Mouse (Mus musculus) heart, postnatal 10 days (tissue): Measurements from ENCODE around the gene Scamp1. TPM values are rescaled to one million over a fixed set of nuclear protein-coding genes. Genes with fewer than 3 reads are reported as not detected.

Experiments used
- DNase-seq, 2 experiments: peaks; one replicate each; pipeline ENCODE4 v3.0.0; 2021
- intact Hi-C: fragments of 180-260 bp; cut with DNase I; formaldehyde crosslinking; loops from one replicate; pipeline ENCODE4 v1.15.1; 2025
- total RNA-seq, 2 experiments: library from RNA; stranded (reverse); gene quantifications; 2 replicates each; pipeline ENCODE4 v1.2.3; 2021

Scamp1 gene
- total RNA-seq, 2 experiments from 2014 or later = 35.7 to 39.1 TPM

GRCm38 (mm10) chr13:94240111-94240510 is 45.5 kb downstream of the Scamp1 start:
- intact Hi-C loops = loop anchor here (5.0 kb wide), 1 partner anchor 48 kb away; no protein-coding TSS in a partner anchor

GRCm38 (mm10) chr13:94239488-94239887 is 46.2 kb downstream of the Scamp1 start:
- no peak for DNase-seq
- intact Hi-C loops = no loop called here

More at GRCm38 (mm10) chr13:94240111-94240510, 45.5 kb downstream of the Scamp1 start:
- DNase-seq = no peak

GRCm38 (mm10) chr13:94231871-94232270 is 53.8 kb downstream of the Scamp1 start:
- no peak for DNase-seq
- intact Hi-C loops = no loop called here

GRCm38 (mm10) chr13:94224717-94225705 is 60.6 kb downstream of the Scamp1 start:
- intact Hi-C loops = no loop called here
- DNase-seq = no peak

- no peak for DNase-seq
- intact Hi-C loops = no loop called here
Measured at GRCm38 (mm10) chr13:94223609-94224008, 62.0 kb downstream of the Scamp1 start.

GRCm38 (mm10) chr13:94212716-94213115 is 72.9 kb downstream of the Scamp1 start:
- intact Hi-C loops = no loop called here
- DNase-seq = no peak

GRCm38 (mm10) chr13:94212179-94212578 is 73.5 kb downstream of the Scamp1 start:
- no peak for DNase-seq
- intact Hi-C loops = no loop called here

- DNase-seq = no peak
- intact Hi-C loops = no loop called here
Measured at GRCm38 (mm10) chr13:94211236-94212119, 74.2 kb downstream of the Scamp1 start.

GRCm38 (mm10) chr13:94208892-94209291 is 76.8 kb downstream of the Scamp1 start:
- intact Hi-C loops = loop anchor here (5.0 kb wide), 1 partner anchor 357 kb away; no protein-coding TSS in a partner anchor

GRCm38 (mm10) chr13:94207973-94208372 is 77.7 kb downstream of the Scamp1 start:
- DNase-seq = no peak
- intact Hi-C loops = loop anchor here (5.0 kb wide), 1 partner anchor 356 kb away; no protein-coding TSS in a partner anchor

More at GRCm38 (mm10) chr13:94208892-94209291, 76.8 kb downstream of the Scamp1 start:
- no peak for DNase-seq

- peak; percentile 63 to 74 for DNase-seq
- intact Hi-C loops = loop anchor here (2.0 to 5.0 kb wide), 2 partner anchors 353 to 414 kb away; no protein-coding TSS in a partner anchor
Measured at GRCm38 (mm10) chr13:94205234-94205633, 80.4 kb downstream of the Scamp1 start.

GRCm38 (mm10) chr13:94199829-94200228 is 85.8 kb downstream of the Scamp1 start:
- intact Hi-C loops = loop anchor here (2.0 kb wide), 1 partner anchor 57 kb away; no protein-coding TSS in a partner anchor
- DNase-seq = no peak

GRCm38 (mm10) chr13:94198616-94199015 is 87.0 kb downstream of the Scamp1 start:
- no peak for DNase-seq
- intact Hi-C loops = no loop called here

- intact Hi-C loops = loop anchor here (5.0 kb wide), 1 partner anchor 49 kb away; no protein-coding TSS in a partner anchor
- DNase-seq = no peak
Measured at GRCm38 (mm10) chr13:94193227-94193626, 92.4 kb downstream of the Scamp1 start.

GRCm38 (mm10) chr13:94190386-94190785 is 95.3 kb downstream of the Scamp1 start:
- DNase-seq = no peak
- intact Hi-C loops = loop anchor here (5.0 kb wide), 1 partner anchor 52 kb away; no protein-coding TSS in a partner anchor

GRCm38 (mm10) chr13:94188200-94189086 is 97.2 kb downstream of the Scamp1 start:
- intact Hi-C loops = no loop called here

GRCm38 (mm10) chr13:94185631-94186030 is 100.0 kb downstream of the Scamp1 start:
- no peak for DNase-seq
- intact Hi-C loops = no loop called here

More at GRCm38 (mm10) chr13:94188200-94189086, 97.2 kb downstream of the Scamp1 start:
- DNase-seq = no peak

GRCm38 (mm10) chr13:94184726-94185456 is 100.8 kb downstream of the Scamp1 start:
- DNase-seq = no peak
- intact Hi-C loops = no loop called here
